Mouse (Mus musculus) spleen, postnatal 36 days (tissue): ENCODE measurements around the gene 6430548M08Rik.

Experiments
- DNase-seq, 2 experiments: peaks; one replicate each; pipeline ENCODE4 v3.0.0; 2022; ENCODE audit warnings: low spot score in 2 of 2, mixed read lengths in 1 of 2

The 6430548M08Rik gene

DNA sequence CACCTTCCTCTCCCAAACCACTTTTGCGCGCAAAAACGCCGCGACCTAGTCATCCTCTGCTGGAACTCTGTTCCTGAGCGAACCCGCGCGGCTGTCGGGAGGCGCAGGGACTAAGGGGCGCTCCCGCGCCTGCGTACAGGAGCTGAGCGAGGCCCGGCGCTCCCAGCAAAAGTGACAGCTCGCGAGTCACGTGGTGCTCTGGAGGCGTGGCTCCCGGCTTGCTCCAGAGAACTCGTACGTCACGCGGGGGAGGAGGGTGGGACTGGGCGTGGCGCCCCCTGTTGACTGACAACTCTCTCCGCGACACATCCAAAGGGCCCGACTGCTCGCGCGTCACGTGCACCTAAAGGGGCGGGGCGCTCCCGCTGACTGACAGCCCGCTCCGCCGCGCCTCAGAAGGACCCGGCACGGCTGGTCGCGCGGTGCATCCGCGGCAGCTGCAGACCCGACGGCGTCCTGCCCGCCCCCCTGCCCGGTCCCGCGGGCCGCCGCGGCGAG, at the start of gene 6430548M08Rik:
6430548M08Rik (plus strand) TSS at position 395 of the 498 bp plus-strand sequence.
- peak; percentile 99 to 100 for DNase-seq

DNA sequence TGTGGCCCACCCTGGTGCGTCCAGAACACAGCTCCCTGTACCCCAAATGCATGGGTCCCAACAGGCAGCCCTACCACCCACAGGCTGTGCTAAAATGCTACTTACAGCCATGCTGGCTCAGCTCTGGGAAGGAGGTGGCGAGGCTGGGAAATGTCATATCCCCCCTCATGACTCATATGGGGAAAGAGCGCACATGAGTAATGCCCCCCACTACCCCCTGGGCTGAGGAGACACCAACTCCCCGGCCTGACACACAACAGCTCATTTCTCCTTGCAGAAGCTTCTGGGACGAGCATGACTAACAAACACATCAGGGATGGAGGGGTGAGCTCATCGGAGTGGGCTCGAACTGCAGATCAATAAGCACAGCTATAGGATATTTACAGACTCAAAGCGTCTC, 48.3 kb upstream of the 6430548M08Rik start:
- no peak for DNase-seq

DNA sequence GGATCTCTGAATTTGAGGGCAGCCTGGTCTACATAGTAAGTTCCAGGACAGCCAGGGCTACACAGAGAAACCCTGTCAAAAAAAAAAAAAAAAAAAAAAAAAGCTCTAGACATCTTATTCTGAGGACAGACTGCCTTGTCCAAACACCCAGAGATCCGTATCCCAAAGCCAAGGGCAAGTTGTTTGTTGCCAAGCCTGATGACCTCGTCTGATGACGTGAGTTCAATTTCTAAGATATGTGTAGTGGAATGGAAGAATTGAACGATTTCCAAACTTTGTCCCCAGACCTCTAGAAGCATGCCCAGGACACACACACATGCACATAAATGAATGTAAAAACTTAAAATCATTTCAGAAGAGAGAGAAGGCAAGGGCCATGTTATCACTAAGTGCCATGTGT, 47.7 kb upstream of the 6430548M08Rik start:
- no peak for DNase-seq

GRCm38 (mm10) chr8:120067936-120068668, 45.9 kb upstream of the 6430548M08Rik start:
- DNase-seq: peak in 1 of 2 experiments; percentile 13

GRCm38 (mm10) chr8:120071684-120072083, 42.3 kb upstream of the 6430548M08Rik start:
- peak; percentile 24 to 41 for DNase-seq

DNA sequence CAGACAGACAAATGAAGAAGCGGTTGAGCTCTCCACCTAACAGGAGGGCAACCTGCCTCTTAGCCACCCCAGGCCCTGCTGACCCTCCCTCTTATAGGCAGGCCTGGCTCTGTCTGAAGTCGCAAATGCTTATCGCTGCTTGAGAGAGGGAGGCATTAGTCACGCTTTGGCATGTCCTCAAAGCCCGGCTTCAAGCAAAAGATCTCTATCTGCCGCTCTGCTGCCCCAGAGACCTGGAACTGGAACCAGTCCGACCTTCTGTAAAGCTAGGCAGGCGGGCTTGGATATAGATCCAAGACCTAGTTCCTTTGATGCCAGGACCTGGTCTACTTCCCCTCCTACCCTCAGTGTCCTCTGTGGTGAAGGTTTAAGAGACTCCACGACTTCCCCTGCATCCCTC, 41.7 kb upstream of the 6430548M08Rik start:
- DNase-seq: no peak

DNA sequence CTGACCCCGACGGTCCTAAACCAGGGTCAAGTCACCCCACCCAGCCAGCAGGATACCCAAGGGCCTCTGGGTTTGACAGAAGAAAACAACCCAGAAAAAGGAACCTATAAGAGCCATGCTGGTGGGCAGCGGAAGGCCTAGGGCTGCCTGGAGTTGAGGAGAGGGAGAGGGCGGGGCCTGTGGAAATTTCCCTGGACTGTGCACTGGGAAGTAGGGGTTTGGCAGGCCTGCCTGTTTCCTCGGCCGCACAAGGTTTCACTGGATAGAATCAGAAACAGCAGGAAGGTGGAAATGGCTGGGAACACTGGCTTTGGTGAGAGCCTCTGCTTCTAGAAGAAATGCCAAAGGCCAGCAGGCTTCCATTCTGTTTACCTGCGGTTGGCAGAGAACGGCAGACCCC, 41.1 kb upstream of the 6430548M08Rik start:
- no peak for DNase-seq

- no peak for DNase-seq
These were observed 39.4 kb upstream of the 6430548M08Rik start for GRCm38 (mm10) chr8:120074516-120074915.

GRCm38 (mm10) chr8:120075347-120075746, 38.6 kb upstream of the 6430548M08Rik start:
- DNase-seq: no peak

GRCm38 (mm10) chr8:120078080-120078479, 35.9 kb upstream of the 6430548M08Rik start:
- DNase-seq: peak; percentile 60 to 65

- no peak for DNase-seq
These were observed 34.6 kb upstream of the 6430548M08Rik start for GRCm38 (mm10) chr8:120079361-120079760.

GRCm38 (mm10) chr8:120083261-120083660, 30.7 kb upstream of the 6430548M08Rik start:
- no peak for DNase-seq

- no peak for DNase-seq
These were observed 29.2 kb upstream of the 6430548M08Rik start for GRCm38 (mm10) chr8:120084783-120085182.

- no peak for DNase-seq
These were observed 24.4 kb upstream of the 6430548M08Rik start for GRCm38 (mm10) chr8:120089511-120089910.

DNA sequence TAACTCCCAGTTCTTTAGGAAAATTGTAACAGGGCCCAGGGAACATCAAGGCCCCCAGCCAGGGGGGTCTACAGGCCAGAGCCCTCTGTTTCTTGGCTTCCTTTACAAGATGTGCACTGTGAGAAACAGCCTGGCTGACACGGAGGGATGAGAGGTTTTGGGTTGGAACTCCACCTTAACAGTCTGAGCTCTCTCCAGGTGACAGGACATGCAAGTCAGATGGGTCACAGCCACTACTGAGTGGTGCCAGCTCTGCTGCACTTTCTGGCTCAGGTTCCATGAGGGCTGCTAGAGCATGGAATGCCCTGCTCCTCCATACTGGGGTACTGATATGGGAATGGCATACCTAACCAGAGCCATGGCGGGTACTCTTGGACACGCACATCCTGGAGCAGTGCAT, 22.9 kb upstream of the 6430548M08Rik start:
- DNase-seq: no peak

- DNase-seq: no peak
These were observed 20.8 kb upstream of the 6430548M08Rik start for GRCm38 (mm10) chr8:120093103-120093502.

- no peak for DNase-seq
These were observed 19.2 kb upstream of the 6430548M08Rik start for GRCm38 (mm10) chr8:120094801-120095200.

- no peak for DNase-seq
These were observed 17.5 kb upstream of the 6430548M08Rik start for GRCm38 (mm10) chr8:120096486-120096885.

- DNase-seq: no peak
These were observed 13.4 kb upstream of the 6430548M08Rik start for GRCm38 (mm10) chr8:120100388-120101067.

DNA sequence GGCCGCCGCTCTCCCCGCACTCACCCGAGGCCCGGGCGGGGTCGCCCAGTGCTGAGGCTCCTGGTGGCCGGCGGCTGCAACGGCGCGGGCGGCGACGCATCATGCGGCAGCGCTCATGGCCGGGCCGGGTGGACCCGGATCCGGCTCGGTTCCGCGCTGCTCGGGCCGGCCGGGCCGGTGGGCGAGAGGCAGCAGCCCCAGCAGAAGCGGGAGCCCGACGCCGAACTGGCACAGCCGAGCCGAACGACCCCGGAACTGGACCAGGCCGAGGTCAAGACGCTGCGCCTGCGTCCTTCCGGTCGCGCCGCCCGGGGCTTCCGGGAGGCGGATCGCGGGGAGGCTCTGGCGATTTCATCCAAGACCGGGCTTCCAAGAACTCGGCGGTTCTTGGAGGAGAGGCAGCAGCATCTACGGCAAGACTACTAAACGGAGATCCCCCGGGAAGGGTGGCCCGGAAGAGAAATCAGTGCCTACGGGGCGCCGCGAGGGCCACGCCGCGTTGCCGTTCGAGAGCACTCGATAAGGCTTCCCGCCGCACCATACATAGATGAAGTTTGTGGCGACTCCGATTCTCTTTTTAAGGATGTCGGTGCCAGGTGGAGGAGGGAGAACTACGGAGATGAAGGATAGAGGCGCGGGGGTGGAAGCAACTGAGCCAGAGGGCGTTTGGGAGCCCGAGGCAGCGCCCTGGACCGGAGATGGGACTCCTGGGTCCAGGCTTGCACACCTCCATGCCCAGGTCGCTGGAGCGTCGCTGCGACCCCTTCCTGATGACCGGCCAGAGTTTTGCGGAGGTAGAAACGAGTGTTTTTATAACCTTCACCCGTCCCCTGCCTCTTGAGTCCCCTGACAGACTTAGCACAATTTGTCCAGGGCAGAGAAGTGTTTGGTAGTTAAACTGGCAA, 12.6 kb upstream of the 6430548M08Rik start, which contains the start of gene Zdhhc7:
Zdhhc7 (minus strand) TSS at position 415 of the 905 bp plus-strand sequence.
- peak; percentile 68 to 70 for DNase-seq

GRCm38 (mm10) chr8:120103916-120104315, 10.0 kb upstream of the 6430548M08Rik start:
- no peak for DNase-seq
